Mouse (Mus musculus) hindbrain, embryonic 10.5 days (tissue): ENCODE results near the gene Dynll2. TPM values are rescaled to one million over a fixed set of nuclear protein-coding genes. Genes with fewer than 3 reads are reported as not detected.

Experiments used
- DNase-seq: peaks from one replicate; pipeline ENCODE4 v3.0.0-alpha.2; 2017; ENCODE audit warnings: low spot score
- H3K27ac ChIP-seq: fragments of 300-500 bp; sonication (generic); 2 replicates; pipeline ENCODE4 v1.5.1; 2016; ENCODE audit warnings: mild to moderate bottlenecking, moderate library complexity
- H3K27me3 ChIP-seq: fragments of 300-500 bp; sonication (generic); 2 replicates; pipeline ENCODE4 v1.6.1; 2016; ENCODE audit warnings: mild to moderate bottlenecking; ENCODE audit not compliant: poor library complexity, insufficient read depth, severe bottlenecking
- H3K36me3 ChIP-seq: fragments of 300-500 bp; sonication (generic); 2 replicates; pipeline ENCODE4 v1.6.1; 2016; ENCODE audit warnings: mild to moderate bottlenecking, moderate library complexity
- H3K4me1 ChIP-seq: fragments of 300-500 bp; sonication (generic); replicated peaks from 2 replicates; pipeline ENCODE4 v1.6.1; 2016; ENCODE audit warnings: mild to moderate bottlenecking
- H3K4me3 ChIP-seq: fragments of 300-500 bp; sonication (generic); 2 replicates; pipeline ENCODE4 v1.5.1; 2016; ENCODE audit warnings: mild to moderate bottlenecking, moderate library complexity
- H3K9me3 ChIP-seq: fragments of 300-500 bp; sonication (generic); 2 replicates; pipeline ENCODE4 v1.6.1; 2016; ENCODE audit warnings: mild to moderate bottlenecking, moderate library complexity
- WGBS: fragments of 180-500 bp; shearing (Covaris S2); methylation state at CpG from one replicate; pipeline ENCODE4 v1.1.7; 2016; 5-methylcytosine and 5-hydroxymethylcytosine counted together
- polyA plus RNA-seq: library from polyadenylated mRNA; unstranded; fragments of >200 nt; fragmentation: Nextera tagmentation; extraction: Ambion mirVana; gene quantifications from 2 replicates; pipeline ENCODE4 v1.2.1, GENCODE M21; 2016

Gene Dynll2
- polyA plus RNA-seq, 1 experiment from 2014 or later = 39.9 TPM

- Histone ChIP-seq H3K36me3 (no peaks in the 10 kb centered on the region), H3K9me3 (no peaks in the 10 kb centered on the region), H3K4me1 (0 out of 2 replicates have a peak, but pooled peaks cover 3% of the 10 kb centered on the region), H3K27me3 (no peaks in the 10 kb centered on the region), H3K4me3 (no peak overlapping the region), H3K27ac (no peak overlapping the region)
- 4% methylated on average over 2 of the region's 2 CpGs for WGBS
- no peak for DNase-seq
Observed at GRCm38 (mm10) chr11:87949990-87950389, 37.3 kb downstream of the Dynll2 start.

- no peak overlapping the region for H3K27ac ChIP-seq
- no peaks in the 10 kb centered on the region for H3K27me3 ChIP-seq
- H3K9me3 ChIP-seq = no peaks in the 10 kb centered on the region
- H3K4me1 ChIP-seq = no peaks in the 10 kb centered on the region
- H3K4me3 ChIP-seq = no peak overlapping the region
- 84% methylated on average over 3 of the region's 3 CpGs for WGBS
- H3K36me3 ChIP-seq = no peaks in the 10 kb centered on the region
- DNase-seq = no peak
Observed at GRCm38 (mm10) chr11:87935467-87935866, 51.9 kb downstream of the Dynll2 start.

GRCm38 (mm10) chr11:87933731-87934130 is 53.6 kb downstream of the Dynll2 start:
- DNase-seq = no peak

DNA sequence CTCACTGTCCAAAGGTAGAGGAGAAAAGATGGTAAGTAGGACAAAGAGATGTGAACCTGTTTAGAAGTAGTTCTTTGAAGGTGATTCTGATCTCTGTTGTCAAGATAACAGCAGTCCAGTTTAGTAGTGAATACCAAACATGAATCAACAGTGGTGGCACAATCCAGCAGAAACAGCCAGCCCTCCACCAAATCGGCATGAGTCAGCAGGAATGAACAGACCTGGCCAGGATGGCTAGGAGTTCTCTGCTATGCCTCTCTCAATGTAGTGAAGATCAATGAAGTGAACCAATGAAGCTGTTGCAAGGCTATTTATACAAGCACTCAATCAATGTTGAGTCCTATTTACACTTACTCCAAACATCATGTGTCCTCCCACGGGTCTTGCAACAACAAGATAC is 57.0 kb downstream of the Dynll2 start:
- H3K27ac ChIP-seq = no peak overlapping the region
- H3K4me3 ChIP-seq = no peak overlapping the region
- no peak for DNase-seq
- H3K27me3 ChIP-seq = no peaks in the 10 kb centered on the region
- 92% methylated on average over 2 of the region's 2 CpGs for WGBS
- no peaks in the 10 kb centered on the region for H3K36me3 ChIP-seq
- no peaks in the 10 kb centered on the region for H3K4me1 ChIP-seq
- 0 out of 2 replicates have a peak, but pooled peaks cover 2% of the 10 kb centered on the region for H3K9me3 ChIP-seq

More at GRCm38 (mm10) chr11:87933731-87934130, 53.6 kb downstream of the Dynll2 start:
- H3K4me1 ChIP-seq = no peaks in the 10 kb centered on the region
- 80% methylated on average over 2 of the region's 2 CpGs for WGBS
- no peaks in the 10 kb centered on the region for H3K27me3 ChIP-seq
- H3K4me3 ChIP-seq = no peak overlapping the region
- H3K9me3 ChIP-seq = 0 out of 2 replicates have a peak, but pooled peaks cover 2% of the 10 kb centered on the region
- H3K36me3 ChIP-seq = no peaks in the 10 kb centered on the region
- no peak overlapping the region for H3K27ac ChIP-seq

Other genes starting within 250 kb of the Dynll2 start
- gene Supt4a, start 250.0 kb downstream of the Dynll2 start, polyA plus RNA-seq = 178 and 184 TPM in 2 replicates
- 7.8 and 10.5 TPM in 2 replicates for gene Tspoap1, start 227.0 kb downstream of the Dynll2 start, polyA plus RNA-seq
- 2.8 and 5.0 TPM in 2 replicates for gene Mpo, start 194.0 kb downstream of the Dynll2 start, polyA plus RNA-seq
- 0.31 and 0.57 TPM in 2 replicates for gene Lpo, start 159.2 kb downstream of the Dynll2 start, polyA plus RNA-seq
- gene Mks1, start 134.3 kb downstream of the Dynll2 start, polyA plus RNA-seq = 17.2 and 18.6 TPM in 2 replicates
- gene Epx, start 112.0 kb downstream of the Dynll2 start, polyA plus RNA-seq = not detected in 2 replicates
- not detected in 2 replicates for gene Olfr462, start 95.3 kb downstream of the Dynll2 start, polyA plus RNA-seq
- gene Olfr463, start 90.1 kb downstream of the Dynll2 start, polyA plus RNA-seq = not detected in 2 replicates
- not detected in 2 replicates for gene Olfr464, start 66.6 kb downstream of the Dynll2 start, polyA plus RNA-seq
- gene Srsf1, start 59.8 kb upstream of the Dynll2 start, polyA plus RNA-seq = 337 and 377 TPM in 2 replicates
- 64.7 and 64.8 TPM in 2 replicates for gene Vezf1, start 80.7 kb upstream of the Dynll2 start, polyA plus RNA-seq
- gene Cuedc1, start 110.5 kb upstream of the Dynll2 start, polyA plus RNA-seq = 20.5 and 27.1 TPM in 2 replicates
- 72.2 and 74.1 TPM in 2 replicates for gene Mrps23, start 216.9 kb upstream of the Dynll2 start, polyA plus RNA-seq